10 mouse cellular contexts compared by ENCODE assay signal in the genomic region with DNA sequence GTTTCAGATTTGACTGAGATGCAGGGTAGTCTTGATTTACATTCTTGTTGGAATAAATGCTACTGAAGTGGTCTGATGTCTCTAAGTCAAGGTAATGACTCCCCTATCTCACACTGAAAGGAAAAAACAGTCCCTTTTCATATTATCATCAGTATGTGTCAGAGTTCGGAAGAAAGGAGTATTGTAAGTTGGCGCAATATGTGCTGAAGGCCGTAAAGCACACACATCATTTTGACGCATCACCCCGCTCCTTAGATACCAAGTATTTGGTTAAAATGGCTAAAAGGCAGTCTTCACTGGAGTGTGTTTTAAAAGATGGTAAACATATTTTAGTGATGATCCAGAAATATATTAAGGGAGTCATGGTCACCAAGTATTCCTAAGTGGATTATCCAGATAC. TPM values are rescaled to one million over a fixed set of nuclear protein-coding genes. Genes with fewer than 3 reads are reported as not detected.
DNase-seq lines count a peak whose midpoint lies in the region; ATAC-seq lines count a peak whose summit lies in the region.
"Had no signal": no experiment of that assay in that cellular context is flagged by ENCODE, and none has a peak within 500 bp of the region (broad histone marks: within the 10 kb centered on the region; RNA-seq: fewer than 3 reads in every experiment).

No protein-coding gene starts in this region.

- 70% methylated on average over 5 of the region's 5 CpGs for WGBS in lung, embryonic 15.5 days
- WGBS in forebrain, embryonic 16.5 days: 60% methylated on average over 5 of the region's 5 CpGs
- 88% methylated on average over 5 of the region's 5 CpGs for WGBS in limb, embryonic 12.5 days
- WGBS in neural tube, embryonic 14.5 days: 57% methylated on average over 5 of the region's 5 CpGs

- H3K9me3 ChIP-seq in lung, embryonic 15.5 days: no peaks in the 10 kb centered on the region
- no peaks in the 10 kb centered on the region for H3K9me3 ChIP-seq in forebrain, embryonic 16.5 days (ENCODE audit: control insufficient read depth, low read length)
- no peaks in the 10 kb centered on the region for H3K9me3 ChIP-seq in limb, embryonic 12.5 days
- no peaks in the 10 kb centered on the region for H3K9me3 ChIP-seq in neural tube, embryonic 14.5 days (ENCODE audit: control insufficient read depth, low read length)

- no peaks in the 10 kb centered on the region for H3K27me3 ChIP-seq in lung, embryonic 15.5 days
- no peaks in the 10 kb centered on the region for H3K27me3 ChIP-seq in forebrain, embryonic 16.5 days (replicated peaks; ENCODE audit: control insufficient read depth, insufficient read depth, low read length)
- no peaks in the 10 kb centered on the region for H3K27me3 ChIP-seq in limb, embryonic 12.5 days
- H3K27me3 ChIP-seq in neural tube, embryonic 14.5 days (ENCODE audit: control insufficient read depth, insufficient read depth, low read length): no peaks in the 10 kb centered on the region

- no peak overlapping the region for H3K9ac ChIP-seq in lung, embryonic 15.5 days
- peak overlapping the region; percentile 39 for H3K9ac ChIP-seq in forebrain, embryonic 16.5 days (replicated peaks; ENCODE audit: low read depth, low read length)
- 0 out of 2 replicates have a peak overlapping the region, but pooled peaks have one; percentile 35 for H3K9ac ChIP-seq in limb, embryonic 12.5 days (replicated peaks)
- peak overlapping the region; percentile 55; the same call in 1 of the 2 replicates for H3K9ac ChIP-seq in neural tube, embryonic 14.5 days (replicated peaks; ENCODE audit: low read depth, low read length)

- no peak overlapping the region for H3K27ac ChIP-seq in lung, embryonic 15.5 days
- peak overlapping the region; percentile 84 for H3K27ac ChIP-seq in forebrain, embryonic 16.5 days (ENCODE audit: low read length)
- no peak overlapping the region for H3K27ac ChIP-seq in limb, embryonic 12.5 days
- peak overlapping the region; percentile 85 for H3K27ac ChIP-seq in neural tube, embryonic 14.5 days (ENCODE audit: low read depth, low read length)

- peak overlapping the region; percentile 47; the same call in 1 of the 2 replicates for H3K4me2 ChIP-seq in lung, embryonic 15.5 days
- peak overlapping the region; percentile 46 for H3K4me2 ChIP-seq in forebrain, embryonic 16.5 days (ENCODE audit: low read length)
- H3K4me2 ChIP-seq in limb, embryonic 12.5 days: peak overlapping the region; percentile 45
- H3K4me2 ChIP-seq in neural tube, embryonic 14.5 days (ENCODE audit: low read depth, low read length): peak overlapping the region; percentile 44

- no peaks in the 10 kb centered on the region for H3K36me3 ChIP-seq in lung, embryonic 15.5 days
- H3K36me3 ChIP-seq in forebrain, embryonic 16.5 days (ENCODE audit: control insufficient read depth, insufficient read depth): no peaks in the 10 kb centered on the region
- H3K36me3 ChIP-seq in limb, embryonic 12.5 days: no peaks in the 10 kb centered on the region
- no peaks in the 10 kb centered on the region for H3K36me3 ChIP-seq in neural tube, embryonic 14.5 days (ENCODE audit: control insufficient read depth, insufficient read depth, low read length)

- H3K4me1 ChIP-seq in lung, embryonic 15.5 days: peaks cover 6% of the 10 kb centered on the region; the same call in 1 of the 2 replicates
- peaks cover 16% of the 10 kb centered on the region for H3K4me1 ChIP-seq in forebrain, embryonic 16.5 days (replicated peaks; ENCODE audit: control insufficient read depth, insufficient read depth, low read length)
- H3K4me1 ChIP-seq in limb, embryonic 12.5 days (replicated peaks): peaks cover 4% of the 10 kb centered on the region
- H3K4me1 ChIP-seq in neural tube, embryonic 14.5 days (ENCODE audit: control insufficient read depth, insufficient read depth, low read length): peaks cover 12% of the 10 kb centered on the region; the same call in 1 of the 2 replicates

- no peak overlapping the region for H3K4me3 ChIP-seq in lung, embryonic 15.5 days
- peak overlapping the region; percentile 8 for H3K4me3 ChIP-seq in forebrain, embryonic 16.5 days (replicated peaks; ENCODE audit: low read length)
- H3K4me3 ChIP-seq in limb, embryonic 12.5 days (replicated peaks): no peak overlapping the region
- peak overlapping the region; percentile 10; the same call in 1 of the 2 replicates for H3K4me3 ChIP-seq in neural tube, embryonic 14.5 days (ENCODE audit: low read depth, low read length)

- ATAC-seq in lung, embryonic 15.5 days (ENCODE audit: borderline replicate concordance, extremely low read depth, low FRiP score, low TSS enrichment): no peak
- ATAC-seq in forebrain, embryonic 16.5 days: no peak
- no peak for ATAC-seq in limb, embryonic 12.5 days (ENCODE audit: insufficient number of reproducible peaks, insufficient read depth, low FRiP score, low TSS enrichment, low read depth)
- ATAC-seq in neural tube, embryonic 14.5 days (ENCODE audit: low read depth): peak; percentile 29; the same call in 1 of the 2 replicates
- ATAC-seq in granulocyte monocyte progenitor cell, adult 5-6 weeks (replicated peaks; ENCODE audit: poor library complexity, severe bottlenecking): no peak
- no peak for ATAC-seq in CD4-positive, CD25-positive, alpha-beta regulatory T cell, adult 4 months

- no peak for DNase-seq in lung, adult 18-20 months
- DNase-seq in adrenal gland, postnatal 36 days: no peak

RNA-seq across cellular contexts. Expression of a gene that starts 10.9 kb away (rescaled TPM):
- polyA plus RNA-seq in lung, embryonic 15.5 days (2015; fragmentation: Nextera tagmentation; extraction: Ambion mirVana): 0.04 and 0.17 TPM in 2 replicates
- 0.20 and 0.60 TPM in 2 replicates for polyA plus RNA-seq in forebrain, embryonic 16.5 days (2015; fragmentation: Nextera tagmentation; extraction: Ambion mirVana)
- polyA plus RNA-seq in limb, embryonic 12.5 days (2016; fragmentation: Nextera tagmentation; extraction: Ambion mirVana): 0.05 and 0.08 TPM in 2 replicates
- polyA plus RNA-seq in neural tube, embryonic 14.5 days (2014; fragmentation: Nextera tagmentation; extraction: Ambion mirVana): 0.05 and 0.30 TPM in 2 replicates
- total RNA-seq in granulocyte monocyte progenitor cell, adult 5-6 weeks (2014; fragmentation: Nextera tagmentation): not detected in 2 replicates
- total RNA-seq in granulocyte monocyte progenitor cell, adult 5-6 weeks (2017): 0.09 and 0.15 TPM in 2 replicates
- polyA plus RNA-seq in CD4-positive, CD25-positive, alpha-beta regulatory T cell, adult 4 months (2017; shearing (Covaris generic)): under 1 TPM; 0.47 to 0.93 TPM
- not detected for total RNA-seq in adrenal gland, postnatal 36 days (2021)
- total RNA-seq: megakaryocyte, adult 5-6 weeks; MEL had no signal

Comparison
In these comparisons a context has a peak if more than half of its experiments do, and no peak if none do; other contexts are left out.
1. H3K27ac ChIP-seq: peak in forebrain, embryonic 16.5 days (single experiment) and neural tube, embryonic 14.5 days (single experiment); none in lung, embryonic 15.5 days (single experiment) and limb, embryonic 12.5 days (single experiment).
2. H3K4me3 ChIP-seq: peak in forebrain, embryonic 16.5 days (single experiment) and neural tube, embryonic 14.5 days (single experiment); none in lung, embryonic 15.5 days (single experiment) and limb, embryonic 12.5 days (single experiment).
3. Peak in every context shown above with its lines, with median percentiles within 50 percentile points of each other: H3K4me2 ChIP-seq.